Mouse (Mus musculus) megakaryocyte-erythroid progenitor cell, adult 5-6 weeks (primary cell): ENCODE measurements around the gene Trpv2. TPM values are rescaled to one million over a fixed set of nuclear protein-coding genes. Genes with fewer than 3 reads are reported as not detected.
A peak's percentile ranks its signal among the peaks of the same experiment; 100 is the strongest.

Experiments
- ATAC-seq: replicated peaks from 2 replicates; pipeline ENCODE4 v1.8.0; 2016; ENCODE audit warnings: mild to moderate bottlenecking, inconsistent platforms; ENCODE audit not compliant: severe bottlenecking, poor library complexity, low FRiP score, low TSS enrichment
- total RNA-seq, 2 experiments: library from RNA; stranded (forward) in 1 of 2; stranded (reverse) in 1 of 2; fragments of 200-1000, 215-1000 nt in 1 of 2; fragments of >200 nt in 1 of 2; fragmentation: Nextera tagmentation in 1 of 2; gene quantifications; 2 replicates each; pipeline ENCODE4 v1.2.3; 2014 to 2017

Trpv2 gene
- total RNA-seq, 2 experiments from 2014 or later, result 25.6 to 31.3 TPM

- ATAC-seq, result no peak
Observed at GRCm38 (mm10) chr11:62615456-62615855, 41.2 kb downstream of the Trpv2 start.

GRCm38 (mm10) chr11:62621079-62621478 lies 46.8 kb downstream of the Trpv2 start:
- no peak for ATAC-seq

DNA sequence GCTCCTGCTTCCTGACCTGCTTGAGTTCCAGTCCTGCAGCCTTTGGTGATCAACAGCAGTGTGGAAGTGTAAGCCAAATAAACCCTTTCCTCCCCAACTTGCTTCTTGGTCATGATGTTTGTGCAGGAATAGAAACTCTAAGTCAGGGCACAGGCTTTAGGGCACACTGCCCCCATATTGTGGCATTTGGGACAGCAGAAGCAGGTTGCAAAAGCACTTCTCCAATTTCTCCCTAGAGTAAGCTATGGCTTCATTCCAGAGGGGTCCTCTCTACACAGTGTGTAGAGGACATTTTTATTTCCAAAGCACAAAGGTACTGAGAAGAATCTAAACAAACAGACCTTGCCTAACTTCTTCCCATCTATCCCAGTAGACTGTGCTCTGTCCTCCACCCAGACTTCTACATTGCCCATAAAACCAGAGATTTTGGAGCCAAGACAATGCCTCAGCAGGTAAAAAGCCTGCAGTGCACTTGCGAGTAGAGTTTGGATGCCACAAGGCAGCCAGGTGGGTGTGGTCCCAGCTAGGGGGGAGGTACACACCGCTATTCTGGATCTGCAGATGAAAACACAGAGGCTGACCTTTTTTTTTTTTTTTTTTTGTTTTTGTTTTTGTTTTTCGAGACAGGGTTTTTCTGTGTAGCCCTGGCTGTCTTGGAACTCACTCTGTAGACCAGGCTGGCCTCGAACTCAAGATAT lies 47.4 kb downstream of the Trpv2 start:
- no peak for ATAC-seq

GRCm38 (mm10) chr11:62622850-62623249 lies 48.6 kb downstream of the Trpv2 start:
- ATAC-seq, result no peak

- peak; percentile 88 for ATAC-seq
Observed at GRCm38 (mm10) chr11:62624341-62625291, 50.3 kb downstream of the Trpv2 start.

- ATAC-seq, result 0 out of 2 replicates have a peak, but pooled peaks have one; percentile 33
Observed at GRCm38 (mm10) chr11:62629352-62630224, 55.3 kb downstream of the Trpv2 start.

- ATAC-seq, result no peak
Observed at GRCm38 (mm10) chr11:62630225-62630821, 56.0 kb downstream of the Trpv2 start.

DNA sequence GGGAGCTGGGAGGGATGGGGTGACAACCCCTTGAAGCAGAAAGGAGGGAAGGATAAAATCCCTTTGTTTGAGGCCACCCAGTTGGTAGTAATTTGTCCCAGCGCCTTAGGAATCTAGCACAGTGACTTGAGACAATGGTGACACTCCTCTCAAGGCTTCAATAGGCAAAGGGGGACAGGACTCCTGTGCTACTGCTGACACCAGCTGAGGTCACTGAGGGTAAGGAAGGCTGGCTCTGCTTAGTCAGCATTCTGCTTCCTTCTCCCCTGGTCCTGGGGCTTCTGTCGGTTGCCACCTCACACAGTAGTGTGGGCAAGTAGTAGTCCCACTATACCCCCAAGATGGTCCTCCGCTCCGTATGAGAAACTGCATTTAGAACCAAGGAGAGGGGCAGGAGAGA lies 56.9 kb downstream of the Trpv2 start:
- no peak for ATAC-seq

DNA sequence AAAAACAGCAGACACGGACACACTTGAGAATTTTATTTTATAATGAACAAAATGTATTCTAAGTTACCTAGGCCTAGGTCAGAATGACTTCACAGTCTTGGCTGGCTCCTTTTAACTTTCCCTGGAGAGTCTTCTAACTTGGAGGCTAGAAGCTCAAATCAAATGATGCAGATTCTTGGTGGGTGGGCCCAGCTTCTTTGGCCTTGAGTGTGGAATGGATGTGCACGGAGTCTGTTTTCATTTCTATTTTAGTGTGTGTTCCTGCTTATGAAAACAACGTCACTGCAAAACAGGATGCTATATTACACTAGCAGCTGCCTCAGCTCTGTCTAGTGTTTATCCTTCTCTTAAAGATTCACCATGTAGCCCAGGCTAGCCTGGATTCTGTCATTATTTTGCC lies 61.1 kb downstream of the Trpv2 start:
- ATAC-seq, result no peak

- no peak for ATAC-seq
Observed at GRCm38 (mm10) chr11:62636105-62636839, 62.0 kb downstream of the Trpv2 start.

GRCm38 (mm10) chr11:62636840-62637221 lies 62.5 kb downstream of the Trpv2 start:
- ATAC-seq, result no peak

- no peak for ATAC-seq
Observed at GRCm38 (mm10) chr11:62637401-62637800, 63.1 kb downstream of the Trpv2 start.

- no peak for ATAC-seq
Observed at GRCm38 (mm10) chr11:62637806-62638205, 63.5 kb downstream of the Trpv2 start.

DNA sequence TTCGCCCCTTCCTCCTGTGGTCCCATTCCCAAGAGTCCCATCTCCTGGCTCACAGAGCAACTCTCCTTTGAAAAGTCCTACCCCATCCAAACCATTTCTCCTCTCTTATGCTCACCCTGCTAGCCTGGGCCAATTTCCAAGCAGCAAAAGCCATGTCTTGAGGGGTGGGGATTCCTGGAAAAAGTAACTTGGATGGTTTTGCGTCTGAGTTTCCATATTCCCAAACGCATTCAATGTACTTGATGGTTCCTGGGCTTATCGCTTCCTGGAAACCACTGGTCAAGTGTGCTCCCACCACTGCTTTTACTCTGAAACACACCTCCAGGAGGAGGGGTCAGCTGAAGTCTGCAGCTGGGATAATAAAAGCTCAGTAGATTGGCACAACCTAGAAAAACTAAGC lies 64.1 kb downstream of the Trpv2 start:
- no peak for ATAC-seq

DNA sequence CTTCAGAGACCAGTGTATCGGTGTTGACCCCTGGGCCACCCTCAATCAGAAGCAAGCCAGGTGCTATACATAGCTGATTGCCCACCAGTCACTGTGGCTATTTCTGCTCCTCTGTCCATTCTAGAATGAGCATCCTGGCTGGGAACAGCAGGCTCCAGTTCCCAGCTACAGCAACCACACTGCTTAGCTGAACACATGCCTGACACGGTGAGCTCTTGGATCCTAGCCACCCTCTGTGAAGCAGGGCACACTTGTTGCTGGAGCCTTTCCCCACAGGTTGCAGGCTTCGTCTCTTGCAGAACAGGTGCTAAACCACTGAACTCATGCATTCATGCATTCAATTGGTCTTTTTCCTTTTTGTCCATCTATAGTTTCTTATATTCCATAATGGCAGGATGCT lies 66.1 kb downstream of the Trpv2 start:
- ATAC-seq, result no peak

GRCm38 (mm10) chr11:62642023-62642844 lies 67.9 kb downstream of the Trpv2 start:
- no peak for ATAC-seq

GRCm38 (mm10) chr11:62643011-62643631 lies 68.8 kb downstream of the Trpv2 start:
- ATAC-seq, result no peak
